Mouse (Mus musculus) olfactory bulb, adult 2 months (tissue): Measurements from ENCODE around the gene Lpcat4. TPM values are rescaled to one million over a fixed set of nuclear protein-coding genes. Genes with fewer than 3 reads are reported as not detected.
"Not testable (repeated sequence)": the region's sequence is repeated elsewhere in the genome, so short reads cannot be mapped to it uniquely, and the experiment has no call there.

Experiments used
- H3K27ac ChIP-seq: fragments of 200-500 bp; 2 replicates; pipeline ENCODE4 v1.5.1; 2012; ENCODE audit warnings: low read depth, low read length; ENCODE audit not compliant: insufficient read depth
- H3K4me1 ChIP-seq: fragments of 200-500 bp; 2 replicates; pipeline ENCODE4 v1.6.1; 2012; ENCODE audit warnings: low read length; ENCODE audit not compliant: control insufficient read depth, insufficient read depth
- H3K4me3 ChIP-seq: fragments of 200-500 bp; 2 replicates; pipeline ENCODE4 v1.5.1; 2012; ENCODE audit warnings: mild to moderate bottlenecking, low read depth, low read length, moderate library complexity; ENCODE audit not compliant: insufficient read depth
- CTCF ChIP-seq: fragments of 200-500 bp; IDR thresholded peaks from 2 replicates; pipeline ENCODE4 v1.5.1; 2012; ENCODE audit warnings: low read depth, mild to moderate bottlenecking, low read length, moderate library complexity; ENCODE audit not compliant: insufficient read depth
- POLR2A ChIP-seq: fragments of 200-500 bp; IDR thresholded peaks from 2 replicates; pipeline ENCODE4 v1.6.1; 2012; ENCODE audit warnings: mild to moderate bottlenecking, low read depth, low read length, moderate library complexity; ENCODE audit not compliant: insufficient read depth
- WGBS: fragments of 180-500 bp; shearing (Covaris S2); methylation state at CpG from one replicate; pipeline ENCODE4 v1.1.7; 2018; 5-methylcytosine and 5-hydroxymethylcytosine counted together
- polyA plus RNA-seq: library from polyadenylated mRNA; stranded (reverse); fragments of >200 nt; gene quantifications from 2 replicates; pipeline ENCODE4 v1.2.4, GENCODE M21; 2012; ENCODE audit warnings: low replicate concordance; ENCODE audit not compliant: missing spikeins, insufficient read depth, insufficient read length

The Lpcat4 gene
- polyA plus RNA-seq, 1 experiment, result not detected

- H3K4me3 ChIP-seq, result peak overlapping the region; percentile 60
- TF ChIP-seq CTCF (no peak), POLR2A (no peak)
- H3K4me1 ChIP-seq, result 0 out of 2 replicates have a peak, but pooled peaks cover 4% of the 10 kb centered on the region
- peak overlapping the region; percentile 52; the same call in 1 of the 2 replicates for H3K27ac ChIP-seq
- WGBS, result 2% methylated on average over 10 of the region's 10 CpGs
These were observed 27.5 kb downstream of the Lpcat4 start for GRCm38 (mm10) chr2:112266780-112267179.

- no peak overlapping the region for H3K27ac ChIP-seq
- H3K4me1 ChIP-seq, result 0 out of 2 replicates have a peak, but pooled peaks cover 4% of the 10 kb centered on the region
- no peak for TF ChIP-seq CTCF
- TF ChIP-seq POLR2A, result no peak
- H3K4me3 ChIP-seq, result no peak overlapping the region
- WGBS, result 40% methylated on average over 8 of the region's 8 CpGs
These were observed 28.4 kb downstream of the Lpcat4 start for GRCm38 (mm10) chr2:112267547-112268269.

- WGBS, result 80% methylated on average over 2 of the region's 2 CpGs
- Histone ChIP-seq H3K27ac (no peak overlapping the region), H3K4me3 (no peak overlapping the region), H3K4me1 (peaks cover 6% of the 10 kb centered on the region; the same call in 1 of the 2 replicates)
- TF ChIP-seq CTCF (no peak), POLR2A (no peak)
These were observed 30.7 kb downstream of the Lpcat4 start for GRCm38 (mm10) chr2:112270011-112270410.

GRCm38 (mm10) chr2:112272909-112273308 lies 33.6 kb downstream of the Lpcat4 start:
- WGBS, result 89% methylated on average over 2 of the region's 2 CpGs
- Histone ChIP-seq H3K27ac (no peak overlapping the region), H3K4me3 (no peak overlapping the region), H3K4me1 (peaks cover 6% of the 10 kb centered on the region; the same call in 1 of the 2 replicates)
- TF ChIP-seq POLR2A, result no peak
- no peak for TF ChIP-seq CTCF

- Histone ChIP-seq H3K4me1 (peaks cover 3% of the 10 kb centered on the region; the same call in 1 of the 2 replicates), H3K27ac (no peak overlapping the region), H3K4me3 (no peak overlapping the region)
- TF ChIP-seq CTCF (no peak), POLR2A (no peak)
- WGBS, result 85% methylated on average over 6 of the region's 6 CpGs
These were observed 34.2 kb downstream of the Lpcat4 start for GRCm38 (mm10) chr2:112273474-112273873.

GRCm38 (mm10) chr2:112276870-112277269 lies 37.6 kb downstream of the Lpcat4 start:
- no peak overlapping the region for H3K27ac ChIP-seq
- H3K4me1 ChIP-seq, result peaks cover 2% of the 10 kb centered on the region; the same call in 1 of the 2 replicates
- no peak for TF ChIP-seq CTCF
- TF ChIP-seq POLR2A, result no peak
- 98% methylated on average over 3 of the region's 3 CpGs for WGBS
- no peak overlapping the region for H3K4me3 ChIP-seq

- H3K4me3 ChIP-seq, result no peak overlapping the region
- peaks cover 5% of the 10 kb centered on the region for H3K4me1 ChIP-seq
- 96% methylated on average over 1 of the region's 1 CpGs for WGBS
- no peak for TF ChIP-seq POLR2A
- no peak for TF ChIP-seq CTCF
- H3K27ac ChIP-seq, result no peak overlapping the region
These were observed 43.6 kb downstream of the Lpcat4 start for GRCm38 (mm10) chr2:112282846-112283245.

GRCm38 (mm10) chr2:112284363-112285030 lies 45.2 kb downstream of the Lpcat4 start:
- WGBS, result 13% methylated on average over 21 of the region's 21 CpGs
- Histone ChIP-seq H3K4me1 (peaks cover 5% of the 10 kb centered on the region), H3K27ac (no peak overlapping the region), H3K4me3 (peak overlapping the region; percentile 43)
- TF ChIP-seq POLR2A, result no peak
- TF ChIP-seq CTCF, result no peak

- TF ChIP-seq CTCF, result no peak
- TF ChIP-seq POLR2A, result no peak
- WGBS, result 57% methylated on average over 6 of the region's 6 CpGs
- H3K4me3 ChIP-seq, result no peak overlapping the region
These were observed 45.7 kb downstream of the Lpcat4 start for GRCm38 (mm10) chr2:112285031-112285390.

GRCm38 (mm10) chr2:112286062-112286461 lies 46.8 kb downstream of the Lpcat4 start:
- H3K4me1 ChIP-seq, H3K4me3 ChIP-seq, H3K27ac ChIP-seq: not testable (repeated sequence)
- WGBS, result 97% methylated on average over 1 of the region's 1 CpGs

More at GRCm38 (mm10) chr2:112285031-112285390, 45.7 kb downstream of the Lpcat4 start:
- no peak overlapping the region for H3K27ac ChIP-seq
- H3K4me1 ChIP-seq, result peaks cover 5% of the 10 kb centered on the region
